Mouse (Mus musculus): ENCODE measurements around the gene Defb5. TPM values are rescaled to one million over a fixed set of nuclear protein-coding genes. Genes with fewer than 3 reads are reported as not detected.
"Not testable (repeated sequence)": the region's sequence is repeated elsewhere in the genome, so short reads cannot be mapped to it uniquely, and the experiment has no call there.

Gene Defb5
- polyA plus RNA-seq (2015; fragmentation: Nextera tagmentation; extraction: Ambion mirVana) = not detected in 2 replicates

GRCm38 (mm10) chr8:19247280-19247679 lies at the start of gene Defb5:
TSS of gene Defb5 (plus strand) at chr8:19247580.
- no peaks in the 10 kb centered on the region for H3K27me3 ChIP-seq (ENCODE audit: insufficient read depth, low read length)
- H3K4me1 ChIP-seq (ENCODE audit: insufficient read depth, low read length) = no peaks in the 10 kb centered on the region
- H3K9ac ChIP-seq (replicated peaks; ENCODE audit: low read length) = no peak within 1 kb of the TSS
- no peaks in the 10 kb centered on the region for H3K36me3 ChIP-seq (ENCODE audit: insufficient read depth, low read length)
- H3K4me3 ChIP-seq (ENCODE audit: low read length) = no peak within 1 kb of the TSS
- no peak within 1 kb of the TSS for H3K4me2 ChIP-seq (replicated peaks; ENCODE audit: low read depth, low read length)
- no peak for ATAC-seq (ENCODE audit: low FRiP score, low TSS enrichment)
- WGBS = 91% methylated on average over 5 of the region's 5 CpGs
- no peak within 1 kb of the TSS for H3K27ac ChIP-seq (ENCODE audit: low read length)
- no peaks in the 10 kb centered on the region for H3K9me3 ChIP-seq (ENCODE audit: low read length)

GRCm38 (mm10) chr8:19225161-19225560 lies 22.2 kb upstream of the Defb5 start, which contains the start of gene Defb6:
TSS of gene Defb6 (plus strand) at chr8:19225478.
- Histone ChIP-seq H3K36me3 (ENCODE audit: insufficient read depth, low read length) (no peaks in the 10 kb centered on the region), H3K4me3 (ENCODE audit: low read length) (no peak within 1 kb of the TSS), H3K9ac (replicated peaks; ENCODE audit: low read length) (no peak within 1 kb of the TSS), H3K4me1 (ENCODE audit: insufficient read depth, low read length) (no peaks in the 10 kb centered on the region), H3K27me3 (ENCODE audit: insufficient read depth, low read length) (no peaks in the 10 kb centered on the region), H3K27ac (ENCODE audit: low read length) (no peak within 1 kb of the TSS), H3K4me2 (replicated peaks; ENCODE audit: low read depth, low read length) (no peak within 1 kb of the TSS), H3K9me3 (ENCODE audit: low read length) (no peaks in the 10 kb centered on the region)
- 46% methylated on average over 1 of the region's 1 CpGs for WGBS
- no peak for ATAC-seq (ENCODE audit: low FRiP score, low TSS enrichment)

- H3K27ac ChIP-seq (ENCODE audit: low read length) = no peak overlapping the region
- 67% methylated on average over 1 of the region's 1 CpGs for WGBS
- no peaks in the 10 kb centered on the region for H3K4me1 ChIP-seq (ENCODE audit: insufficient read depth, low read length)
Measured at GRCm38 (mm10) chr8:19238101-19238500, 9.3 kb upstream of the Defb5 start.

GRCm38 (mm10) chr8:19239616-19240015 lies 7.8 kb upstream of the Defb5 start, which contains the start of gene Defb46:
TSS of gene Defb46 (plus strand) at chr8:19239916.
- no peak for ATAC-seq (ENCODE audit: low FRiP score, low TSS enrichment)
- Histone ChIP-seq H3K4me3 (ENCODE audit: low read length) (no peak within 1 kb of the TSS), H3K27ac (ENCODE audit: low read length) (no peak within 1 kb of the TSS), H3K4me1 (ENCODE audit: insufficient read depth, low read length) (no peaks in the 10 kb centered on the region), H3K9me3 (ENCODE audit: low read length) (no peaks in the 10 kb centered on the region), H3K4me2 (replicated peaks; ENCODE audit: low read depth, low read length) (no peak within 1 kb of the TSS), H3K27me3 (ENCODE audit: insufficient read depth, low read length) (no peaks in the 10 kb centered on the region), H3K36me3 (ENCODE audit: insufficient read depth, low read length) (no peaks in the 10 kb centered on the region), H3K9ac (replicated peaks; ENCODE audit: low read length) (no peak within 1 kb of the TSS)
- 59% methylated on average over 2 of the region's 2 CpGs for WGBS

More at GRCm38 (mm10) chr8:19238101-19238500, 9.3 kb upstream of the Defb5 start:
- H3K4me2 ChIP-seq (replicated peaks; ENCODE audit: low read depth, low read length) = no peak overlapping the region
- H3K36me3 ChIP-seq (ENCODE audit: insufficient read depth, low read length) = no peaks in the 10 kb centered on the region
- H3K9me3 ChIP-seq (ENCODE audit: low read length) = no peaks in the 10 kb centered on the region
- no peak for ATAC-seq (ENCODE audit: low FRiP score, low TSS enrichment)
- no peak overlapping the region for H3K4me3 ChIP-seq (ENCODE audit: low read length)
- no peak overlapping the region for H3K9ac ChIP-seq (replicated peaks; ENCODE audit: low read length)
- H3K27me3 ChIP-seq (ENCODE audit: insufficient read depth, low read length) = no peaks in the 10 kb centered on the region

GRCm38 (mm10) chr8:19258136-19258535 lies 10.8 kb downstream of the Defb5 start:
- H3K4me3 ChIP-seq (ENCODE audit: low read length) = no peak overlapping the region
- no peaks in the 10 kb centered on the region for H3K36me3 ChIP-seq (ENCODE audit: insufficient read depth, low read length)
- H3K27ac ChIP-seq (ENCODE audit: low read length) = no peak overlapping the region
- ATAC-seq (ENCODE audit: low FRiP score, low TSS enrichment) = no peak
- H3K4me2 ChIP-seq (replicated peaks; ENCODE audit: low read depth, low read length) = no peak overlapping the region
- no peak overlapping the region for H3K9ac ChIP-seq (replicated peaks; ENCODE audit: low read length)
- H3K9me3 ChIP-seq (ENCODE audit: low read length) = no peaks in the 10 kb centered on the region
- H3K4me1 ChIP-seq (ENCODE audit: insufficient read depth, low read length) = no peaks in the 10 kb centered on the region
- H3K27me3 ChIP-seq (ENCODE audit: insufficient read depth, low read length) = no peaks in the 10 kb centered on the region

- WGBS = 18% methylated on average over 3 of the region's 3 CpGs
- Histone ChIP-seq H3K27ac (ENCODE audit: low read length) (no peak overlapping the region), H3K36me3 (ENCODE audit: insufficient read depth, low read length) (no peaks in the 10 kb centered on the region), H3K27me3 (ENCODE audit: insufficient read depth, low read length) (no peaks in the 10 kb centered on the region), H3K4me1 (ENCODE audit: insufficient read depth, low read length) (no peaks in the 10 kb centered on the region), H3K9ac (replicated peaks; ENCODE audit: low read length) (no peak overlapping the region), H3K9me3 (ENCODE audit: low read length) (no peaks in the 10 kb centered on the region), H3K4me3 (ENCODE audit: low read length) (no peak overlapping the region), H3K4me2 (replicated peaks; ENCODE audit: low read depth, low read length) (no peak overlapping the region)
- peak; percentile 95 for ATAC-seq (ENCODE audit: low FRiP score, low TSS enrichment)
Measured at GRCm38 (mm10) chr8:19259667-19260066, 12.3 kb downstream of the Defb5 start.

- not testable (repeated sequence) for H3K9ac ChIP-seq (replicated peaks; ENCODE audit: low read length); H3K27ac ChIP-seq (ENCODE audit: low read length); H3K9me3 ChIP-seq (ENCODE audit: low read length); ATAC-seq (ENCODE audit: low FRiP score, low TSS enrichment); H3K4me2 ChIP-seq (replicated peaks; ENCODE audit: low read depth, low read length); H3K36me3 ChIP-seq (ENCODE audit: insufficient read depth, low read length); H3K4me3 ChIP-seq (ENCODE audit: low read length); H3K27me3 ChIP-seq (ENCODE audit: insufficient read depth, low read length); H3K4me1 ChIP-seq (ENCODE audit: insufficient read depth, low read length)
- WGBS = 72% methylated on average over 2 of the region's 2 CpGs
Measured at GRCm38 (mm10) chr8:19293060-19293459, 45.7 kb downstream of the Defb5 start, which contains the start of gene Defb3. TSS of gene Defb3 (plus strand) at chr8:19293360.

- not testable (repeated sequence) for ATAC-seq (ENCODE audit: low FRiP score, low TSS enrichment); H3K9ac ChIP-seq (replicated peaks; ENCODE audit: low read length); H3K4me3 ChIP-seq (ENCODE audit: low read length); H3K27ac ChIP-seq (ENCODE audit: low read length); H3K27me3 ChIP-seq (ENCODE audit: insufficient read depth, low read length); H3K36me3 ChIP-seq (ENCODE audit: insufficient read depth, low read length); H3K9me3 ChIP-seq (ENCODE audit: low read length); H3K4me1 ChIP-seq (ENCODE audit: insufficient read depth, low read length); H3K4me2 ChIP-seq (replicated peaks; ENCODE audit: low read depth, low read length)
- WGBS = 66% methylated on average over 3 of the region's 3 CpGs
Measured at GRCm38 (mm10) chr8:19298361-19298760, 51.0 kb downstream of the Defb5 start.

Other genes with a start within 250 kb of the Defb5 start
- gene Defb38, start 221.0 kb upstream of the Defb5 start, polyA plus RNA-seq (2015; fragmentation: Nextera tagmentation; extraction: Ambion mirVana) = not detected in 2 replicates
- gene Defb39, start 182.8 kb upstream of the Defb5 start, polyA plus RNA-seq (2015; fragmentation: Nextera tagmentation; extraction: Ambion mirVana) = not detected in 2 replicates
- 0.18 and 0.31 TPM in 2 replicates for gene Defb12, start 132.7 kb upstream of the Defb5 start, polyA plus RNA-seq (2015; fragmentation: Nextera tagmentation; extraction: Ambion mirVana)
- gene Defb34, start 123.8 kb upstream of the Defb5 start, polyA plus RNA-seq (2015; fragmentation: Nextera tagmentation; extraction: Ambion mirVana) = not detected in 2 replicates
- gene Gm45826, start 106.8 kb upstream of the Defb5 start, polyA plus RNA-seq (2015; fragmentation: Nextera tagmentation; extraction: Ambion mirVana) = 0.24 TPM in 1 of 2 replicates, not detected in the other
- gene Defb14, start 53.2 kb upstream of the Defb5 start, polyA plus RNA-seq (2015; fragmentation: Nextera tagmentation; extraction: Ambion mirVana) = not detected in 2 replicates
- not detected in 2 replicates for gene Defb4, start 48.9 kb upstream of the Defb5 start, polyA plus RNA-seq (2015; fragmentation: Nextera tagmentation; extraction: Ambion mirVana)
- not detected in 2 replicates for gene Defb6, start 22.1 kb upstream of the Defb5 start, polyA plus RNA-seq (2015; fragmentation: Nextera tagmentation; extraction: Ambion mirVana)
- not detected in 2 replicates for gene Defb46, start 7.7 kb upstream of the Defb5 start, polyA plus RNA-seq (2015; fragmentation: Nextera tagmentation; extraction: Ambion mirVana)
- not detected in 2 replicates for gene Defb3, start 45.8 kb downstream of the Defb5 start, polyA plus RNA-seq (2015; fragmentation: Nextera tagmentation; extraction: Ambion mirVana)
- gene Defb8, start 200.0 kb downstream of the Defb5 start, polyA plus RNA-seq (2015; fragmentation: Nextera tagmentation; extraction: Ambion mirVana) = not detected in 2 replicates
- gene Defb7, start 247.5 kb downstream of the Defb5 start, polyA plus RNA-seq (2015; fragmentation: Nextera tagmentation; extraction: Ambion mirVana) = not detected in 2 replicates